Mouse (Mus musculus): ENCODE measurements at regions not wholly inside any gene's neighbourhood (a gene's known extent, or its start where the extent isn't known, plus 50 kb on each side); places are given as distances from the start of the nearest gene placed in this dataset.

- Histone ChIP-seq H3K4me3 (ENCODE audit: low read depth, low read length) (no peak overlapping the region), H3K4me1 (replicated peaks; ENCODE audit: control insufficient read depth, insufficient read depth, low read length) (no peaks in the 10 kb centered on the region), H3K27me3 (ENCODE audit: control insufficient read depth, insufficient read depth, low read length) (no peaks in the 10 kb centered on the region), H3K9me3 (ENCODE audit: control insufficient read depth, low read length) (no peaks in the 10 kb centered on the region), H3K27ac (ENCODE audit: low read depth, low read length) (no peak overlapping the region), H3K9ac (ENCODE audit: low read depth, low read length) (no peak overlapping the region), H3K36me3 (ENCODE audit: control insufficient read depth, insufficient read depth, low read length) (no peaks in the 10 kb centered on the region), H3K4me2 (replicated peaks; ENCODE audit: low read depth, low read length) (no peak overlapping the region)
- ATAC-seq (ENCODE audit: low FRiP score) (no peak), DNase-seq (ENCODE audit: low spot score) (no peak)
Measured at GRCm38 (mm10) chr2:108584799-108585198, 695.7 kb upstream of the Kif18a start.

- H3K27me3 ChIP-seq (ENCODE audit: control insufficient read depth, insufficient read depth, low read length) = no peaks in the 10 kb centered on the region
- no peaks in the 10 kb centered on the region for H3K36me3 ChIP-seq (ENCODE audit: control insufficient read depth, insufficient read depth, low read length)
- no peak overlapping the region for H3K27ac ChIP-seq (ENCODE audit: low read depth, low read length)
- H3K9ac ChIP-seq (ENCODE audit: low read depth, low read length) = no peak overlapping the region
- H3K4me1 ChIP-seq (replicated peaks; ENCODE audit: control insufficient read depth, insufficient read depth, low read length) = no peaks in the 10 kb centered on the region
- no peak overlapping the region for H3K4me3 ChIP-seq (ENCODE audit: low read depth, low read length)
- no peak overlapping the region for H3K4me2 ChIP-seq (replicated peaks; ENCODE audit: low read depth, low read length)
- WGBS = 89% methylated on average over 3 of the region's 3 CpGs
- H3K9me3 ChIP-seq (ENCODE audit: control insufficient read depth, low read length) = no peaks in the 10 kb centered on the region
- DNase-seq (ENCODE audit: low spot score) (no peak), ATAC-seq (ENCODE audit: low FRiP score) (no peak)
Measured at GRCm38 (mm10) chr2:108593555-108593954, 687.0 kb upstream of the Kif18a start.

GRCm38 (mm10) chr2:108600346-108600745, 680.2 kb upstream of the Kif18a start:
- H3K27me3 ChIP-seq (ENCODE audit: control insufficient read depth, insufficient read depth, low read length) = no peaks in the 10 kb centered on the region
- no peaks in the 10 kb centered on the region for H3K9me3 ChIP-seq (ENCODE audit: control insufficient read depth, low read length)
- H3K9ac ChIP-seq (ENCODE audit: low read depth, low read length) = no peak overlapping the region
- ATAC-seq (ENCODE audit: low FRiP score) (no peak), DNase-seq (ENCODE audit: low spot score) (no peak)
- WGBS = 82% methylated on average over 1 of the region's 1 CpGs
- no peaks in the 10 kb centered on the region for H3K4me1 ChIP-seq (replicated peaks; ENCODE audit: control insufficient read depth, insufficient read depth, low read length)
- no peak overlapping the region for H3K27ac ChIP-seq (ENCODE audit: low read depth, low read length)
- no peak overlapping the region for H3K4me3 ChIP-seq (ENCODE audit: low read depth, low read length)
- no peak overlapping the region for H3K4me2 ChIP-seq (replicated peaks; ENCODE audit: low read depth, low read length)
- H3K36me3 ChIP-seq (ENCODE audit: control insufficient read depth, insufficient read depth, low read length) = no peaks in the 10 kb centered on the region

- ATAC-seq (ENCODE audit: low FRiP score) (no peak), DNase-seq (ENCODE audit: low spot score) (no peak)
- Histone ChIP-seq H3K36me3 (ENCODE audit: control insufficient read depth, insufficient read depth, low read length) (no peaks in the 10 kb centered on the region), H3K27ac (ENCODE audit: low read depth, low read length) (no peak overlapping the region), H3K4me2 (replicated peaks; ENCODE audit: low read depth, low read length) (no peak overlapping the region), H3K27me3 (ENCODE audit: control insufficient read depth, insufficient read depth, low read length) (no peaks in the 10 kb centered on the region), H3K4me1 (replicated peaks; ENCODE audit: control insufficient read depth, insufficient read depth, low read length) (no peaks in the 10 kb centered on the region), H3K9ac (ENCODE audit: low read depth, low read length) (no peak overlapping the region), H3K4me3 (ENCODE audit: low read depth, low read length) (no peak overlapping the region), H3K9me3 (ENCODE audit: control insufficient read depth, low read length) (no peaks in the 10 kb centered on the region)
Measured at GRCm38 (mm10) chr2:108619580-108619979, 661.0 kb upstream of the Kif18a start.

- ATAC-seq (ENCODE audit: low FRiP score) (no peak), DNase-seq (ENCODE audit: low spot score) (no peak)
- H3K36me3 ChIP-seq (ENCODE audit: control insufficient read depth, insufficient read depth, low read length) = no peaks in the 10 kb centered on the region
- no peak overlapping the region for H3K9ac ChIP-seq (ENCODE audit: low read depth, low read length)
- H3K27ac ChIP-seq (ENCODE audit: low read depth, low read length) = no peak overlapping the region
- H3K4me3 ChIP-seq (ENCODE audit: low read depth, low read length) = no peak overlapping the region
- no peaks in the 10 kb centered on the region for H3K9me3 ChIP-seq (ENCODE audit: control insufficient read depth, low read length)
- WGBS = 82% methylated on average over 4 of the region's 4 CpGs
- H3K4me1 ChIP-seq (replicated peaks; ENCODE audit: control insufficient read depth, insufficient read depth, low read length) = no peaks in the 10 kb centered on the region
- H3K4me2 ChIP-seq (replicated peaks; ENCODE audit: low read depth, low read length) = no peak overlapping the region
- no peaks in the 10 kb centered on the region for H3K27me3 ChIP-seq (ENCODE audit: control insufficient read depth, insufficient read depth, low read length)
Measured at GRCm38 (mm10) chr2:108622367-108623162, 658.0 kb upstream of the Kif18a start.

- DNase-seq (ENCODE audit: low spot score) (no peak), ATAC-seq (ENCODE audit: low FRiP score) (no peak)
- Histone ChIP-seq H3K4me3 (ENCODE audit: low read depth, low read length) (no peak overlapping the region), H3K36me3 (ENCODE audit: control insufficient read depth, insufficient read depth, low read length) (no peaks in the 10 kb centered on the region), H3K4me2 (replicated peaks; ENCODE audit: low read depth, low read length) (no peak overlapping the region), H3K27me3 (ENCODE audit: control insufficient read depth, insufficient read depth, low read length) (no peaks in the 10 kb centered on the region), H3K27ac (ENCODE audit: low read depth, low read length) (no peak overlapping the region), H3K9me3 (ENCODE audit: control insufficient read depth, low read length) (no peaks in the 10 kb centered on the region), H3K9ac (ENCODE audit: low read depth, low read length) (no peak overlapping the region), H3K4me1 (replicated peaks; ENCODE audit: control insufficient read depth, insufficient read depth, low read length) (no peaks in the 10 kb centered on the region)
- 70% methylated on average over 4 of the region's 4 CpGs for WGBS
Measured at GRCm38 (mm10) chr2:108635644-108636043, 644.9 kb upstream of the Kif18a start.

- Histone ChIP-seq H3K27me3 (ENCODE audit: control insufficient read depth, insufficient read depth, low read length) (no peaks in the 10 kb centered on the region), H3K4me3 (ENCODE audit: low read depth, low read length) (no peak overlapping the region), H3K9ac (ENCODE audit: low read depth, low read length) (no peak overlapping the region), H3K4me1 (replicated peaks; ENCODE audit: control insufficient read depth, insufficient read depth, low read length) (no peaks in the 10 kb centered on the region), H3K27ac (ENCODE audit: low read depth, low read length) (no peak overlapping the region), H3K9me3 (ENCODE audit: control insufficient read depth, low read length) (no peaks in the 10 kb centered on the region), H3K4me2 (replicated peaks; ENCODE audit: low read depth, low read length) (no peak overlapping the region), H3K36me3 (ENCODE audit: control insufficient read depth, insufficient read depth, low read length) (no peaks in the 10 kb centered on the region)
- ATAC-seq (ENCODE audit: low FRiP score) = no peak
- WGBS = 71% methylated on average over 4 of the region's 4 CpGs
- no peak for DNase-seq (ENCODE audit: low spot score)
Measured at GRCm38 (mm10) chr2:108660697-108661388, 619.7 kb upstream of the Kif18a start.

GRCm38 (mm10) chr2:108677777-108678380, 602.7 kb upstream of the Kif18a start:
- Histone ChIP-seq H3K36me3 (ENCODE audit: control insufficient read depth, insufficient read depth, low read length) (no peaks in the 10 kb centered on the region), H3K4me2 (replicated peaks; ENCODE audit: low read depth, low read length) (no peak overlapping the region), H3K27me3 (ENCODE audit: control insufficient read depth, insufficient read depth, low read length) (no peaks in the 10 kb centered on the region), H3K4me1 (replicated peaks; ENCODE audit: control insufficient read depth, insufficient read depth, low read length) (no peaks in the 10 kb centered on the region), H3K9ac (ENCODE audit: low read depth, low read length) (no peak overlapping the region), H3K9me3 (ENCODE audit: control insufficient read depth, low read length) (no peaks in the 10 kb centered on the region), H3K4me3 (ENCODE audit: low read depth, low read length) (no peak overlapping the region), H3K27ac (ENCODE audit: low read depth, low read length) (no peak overlapping the region)
- DNase-seq (ENCODE audit: low spot score) (no peak), ATAC-seq (ENCODE audit: low FRiP score) (no peak)
- WGBS = 77% methylated on average over 2 of the region's 2 CpGs

GRCm38 (mm10) chr2:108681574-108681973, 599.0 kb upstream of the Kif18a start:
- Histone ChIP-seq H3K27me3 (ENCODE audit: control insufficient read depth, insufficient read depth, low read length) (no peaks in the 10 kb centered on the region), H3K4me2 (replicated peaks; ENCODE audit: low read depth, low read length) (no peak overlapping the region), H3K9ac (ENCODE audit: low read depth, low read length) (no peak overlapping the region), H3K4me3 (ENCODE audit: low read depth, low read length) (no peak overlapping the region), H3K36me3 (ENCODE audit: control insufficient read depth, insufficient read depth, low read length) (no peaks in the 10 kb centered on the region), H3K4me1 (replicated peaks; ENCODE audit: control insufficient read depth, insufficient read depth, low read length) (no peaks in the 10 kb centered on the region), H3K27ac (ENCODE audit: low read depth, low read length) (no peak overlapping the region), H3K9me3 (ENCODE audit: control insufficient read depth, low read length) (no peaks in the 10 kb centered on the region)
- ATAC-seq (ENCODE audit: low FRiP score) (no peak), DNase-seq (ENCODE audit: low spot score) (no peak)
- WGBS = 91% methylated on average over 3 of the region's 3 CpGs

Data from hindbrain, embryonic 11.5 days (tissue).